Mouse (Mus musculus) kidney, embryonic 14.5 days (tissue): ENCODE measurements at regions not wholly inside any gene's neighbourhood (a gene's known extent, or its start where the extent isn't known, plus 50 kb on each side); places are given as distances from the start of the nearest gene placed in this dataset.

ENCODE experiments used
- ATAC-seq: fragments of 200-750 bp; cut with Nextera tagmentation; 2 replicates; pipeline ENCODE4 v1.8.0; 2017; ENCODE audit warnings: moderate number of reproducible peaks, mild to moderate bottlenecking, moderate TSS enrichment, moderate library complexity; ENCODE audit not compliant: low FRiP score, low TSS enrichment
- H3K27ac ChIP-seq: fragments of 300-500 bp; sonication (generic); 2 replicates; pipeline ENCODE4 v1.5.1; 2014; ENCODE audit warnings: low read depth, mild to moderate bottlenecking, low read length, moderate library complexity, mixed read lengths
- H3K27me3 ChIP-seq: fragments of 300-500 bp; sonication (generic); 2 replicates; pipeline ENCODE4 v1.6.1; 2014; ENCODE audit warnings: mild to moderate bottlenecking, low read length; ENCODE audit not compliant: control insufficient read depth, insufficient read depth
- H3K36me3 ChIP-seq: fragments of 300-500 bp; sonication (generic); 2 replicates; pipeline ENCODE4 v1.6.1; 2014; ENCODE audit warnings: low read length, mixed read lengths; ENCODE audit not compliant: control insufficient read depth, insufficient read depth
- H3K4me1 ChIP-seq: fragments of 300-500 bp; sonication (generic); 2 replicates; pipeline ENCODE4 v1.6.1; 2014; ENCODE audit warnings: low read length, mixed read lengths; ENCODE audit not compliant: control insufficient read depth, insufficient read depth
- H3K4me2 ChIP-seq: fragments of 300-500 bp; sonication (generic); replicated peaks from 2 replicates; pipeline ENCODE4 v1.6.1; 2014; ENCODE audit warnings: low read depth, mild to moderate bottlenecking, low read length
- H3K4me3 ChIP-seq: fragments of 300-500 bp; sonication (generic); 2 replicates; pipeline ENCODE4 v1.5.1; 2014; ENCODE audit warnings: mild to moderate bottlenecking, low read length
- H3K9ac ChIP-seq: fragments of 300-500 bp; sonication (generic); 2 replicates; pipeline ENCODE4 v1.6.1; 2014; ENCODE audit warnings: low read depth, mild to moderate bottlenecking, low read length, moderate library complexity
- H3K9me3 ChIP-seq: fragments of 300-500 bp; sonication (generic); 2 replicates; pipeline ENCODE4 v1.6.1; 2016; ENCODE audit warnings: low read length; ENCODE audit not compliant: control insufficient read depth
- WGBS: fragments of 180-500 bp; shearing (Covaris S2); extraction: QIAGEN DNeasy Blood & Tissue Kit; methylation state at CpG from one replicate; pipeline ENCODE4 v1.1.7; 2014; 5-methylcytosine and 5-hydroxymethylcytosine counted together

GRCm38 (mm10) chr11:43952151-43952550 lies 51.1 kb upstream of the Adra1b start:
- 81% methylated on average over 1 of the region's 1 CpGs for WGBS
- no peaks in the 10 kb centered on the region for H3K4me1 ChIP-seq
- no peak overlapping the region for H3K4me3 ChIP-seq
- H3K27ac ChIP-seq: no peak overlapping the region
- ATAC-seq: no peak
- no peak overlapping the region for H3K9ac ChIP-seq
- no peaks in the 10 kb centered on the region for H3K36me3 ChIP-seq
- H3K9me3 ChIP-seq: no peaks in the 10 kb centered on the region
- H3K27me3 ChIP-seq: no peaks in the 10 kb centered on the region
- H3K4me2 ChIP-seq: no peak overlapping the region

- no peak for ATAC-seq
- WGBS: 66% methylated on average over 3 of the region's 3 CpGs
- no peak overlapping the region for H3K27ac ChIP-seq
- no peak overlapping the region for H3K9ac ChIP-seq
- no peaks in the 10 kb centered on the region for H3K36me3 ChIP-seq
- no peaks in the 10 kb centered on the region for H3K9me3 ChIP-seq
- no peaks in the 10 kb centered on the region for H3K4me1 ChIP-seq
- H3K4me2 ChIP-seq: no peak overlapping the region
- H3K27me3 ChIP-seq: no peaks in the 10 kb centered on the region
- no peak overlapping the region for H3K4me3 ChIP-seq
Measured at GRCm38 (mm10) chr11:43958241-43958975, 57.4 kb upstream of the Adra1b start.

GRCm38 (mm10) chr11:43958976-43959315 lies 57.9 kb upstream of the Adra1b start:
- no peaks in the 10 kb centered on the region for H3K4me1 ChIP-seq
- no peak overlapping the region for H3K4me2 ChIP-seq
- WGBS: 55% methylated on average over 2 of the region's 2 CpGs
- ATAC-seq: no peak
- H3K27me3 ChIP-seq: no peaks in the 10 kb centered on the region
- no peak overlapping the region for H3K4me3 ChIP-seq
- no peak overlapping the region for H3K27ac ChIP-seq
- H3K9ac ChIP-seq: no peak overlapping the region
- no peaks in the 10 kb centered on the region for H3K9me3 ChIP-seq
- H3K36me3 ChIP-seq: no peaks in the 10 kb centered on the region

GRCm38 (mm10) chr11:43960348-43961105 lies 59.5 kb upstream of the Adra1b start:
- H3K9ac ChIP-seq: no peak overlapping the region
- no peak overlapping the region for H3K27ac ChIP-seq
- ATAC-seq: no peak
- H3K36me3 ChIP-seq: no peaks in the 10 kb centered on the region
- no peaks in the 10 kb centered on the region for H3K27me3 ChIP-seq
- no peaks in the 10 kb centered on the region for H3K4me1 ChIP-seq
- H3K9me3 ChIP-seq: no peaks in the 10 kb centered on the region
- no peak overlapping the region for H3K4me2 ChIP-seq
- H3K4me3 ChIP-seq: no peak overlapping the region
- WGBS: 80% methylated on average over 5 of the region's 5 CpGs

- no peak for ATAC-seq
- no peaks in the 10 kb centered on the region for H3K4me1 ChIP-seq
- H3K4me2 ChIP-seq: no peak overlapping the region
- no peaks in the 10 kb centered on the region for H3K27me3 ChIP-seq
- no peak overlapping the region for H3K9ac ChIP-seq
- no peak overlapping the region for H3K27ac ChIP-seq
- 84% methylated on average over 6 of the region's 6 CpGs for WGBS
- H3K9me3 ChIP-seq: no peaks in the 10 kb centered on the region
- H3K36me3 ChIP-seq: no peaks in the 10 kb centered on the region
- H3K4me3 ChIP-seq: no peak overlapping the region
Measured at GRCm38 (mm10) chr11:43961398-43962070, 60.5 kb upstream of the Adra1b start.

- 86% methylated on average over 1 of the region's 1 CpGs for WGBS
- Histone ChIP-seq H3K4me2 (no peak overlapping the region), H3K4me3 (no peak overlapping the region), H3K9ac (no peak overlapping the region), H3K27me3 (no peaks in the 10 kb centered on the region), H3K27ac (no peak overlapping the region), H3K4me1 (no peaks in the 10 kb centered on the region), H3K36me3 (no peaks in the 10 kb centered on the region), H3K9me3 (no peaks in the 10 kb centered on the region)
- ATAC-seq: no peak
Measured at GRCm38 (mm10) chr11:43967764-43968163, 66.8 kb upstream of the Adra1b start.

- Histone ChIP-seq H3K4me1 (no peaks in the 10 kb centered on the region), H3K4me2 (no peak overlapping the region), H3K27me3 (no peaks in the 10 kb centered on the region), H3K9me3 (no peaks in the 10 kb centered on the region), H3K27ac (no peak overlapping the region), H3K36me3 (no peaks in the 10 kb centered on the region), H3K9ac (no peak overlapping the region), H3K4me3 (no peak overlapping the region)
- no peak for ATAC-seq
- WGBS: 86% methylated on average over 3 of the region's 3 CpGs
Measured at GRCm38 (mm10) chr11:43971886-43972285, 70.9 kb upstream of the Adra1b start.

GRCm38 (mm10) chr11:43976024-43976423 lies 75.0 kb upstream of the Adra1b start:
- WGBS: 23% methylated on average over 4 of the region's 4 CpGs
- no peak overlapping the region for H3K27ac ChIP-seq
- no peaks in the 10 kb centered on the region for H3K27me3 ChIP-seq
- peak; percentile 93 for ATAC-seq
- H3K4me1 ChIP-seq: no peaks in the 10 kb centered on the region
- no peaks in the 10 kb centered on the region for H3K36me3 ChIP-seq
- no peak overlapping the region for H3K4me2 ChIP-seq
- no peaks in the 10 kb centered on the region for H3K9me3 ChIP-seq
- H3K4me3 ChIP-seq: no peak overlapping the region
- no peak overlapping the region for H3K9ac ChIP-seq

GRCm38 (mm10) chr11:43979406-43979805 lies 78.4 kb upstream of the Adra1b start:
- Histone ChIP-seq H3K9me3 (no peaks in the 10 kb centered on the region), H3K36me3 (no peaks in the 10 kb centered on the region), H3K4me1 (no peaks in the 10 kb centered on the region), H3K4me3 (no peak overlapping the region), H3K9ac (no peak overlapping the region), H3K27ac (no peak overlapping the region), H3K27me3 (no peaks in the 10 kb centered on the region), H3K4me2 (no peak overlapping the region)
- no peak for ATAC-seq
- WGBS: 78% methylated on average over 7 of the region's 7 CpGs
